Mouse (Mus musculus) liver, adult 2 months (tissue): ENCODE data around the gene Enox1.

ENCODE experiments used
- CTCF ChIP-seq: fragments of 200-500 bp; IDR thresholded peaks from 2 replicates; pipeline ENCODE4 v1.5.1; 2011; ENCODE audit warnings: low read depth, low read length, control low read depth
- POLR2A ChIP-seq: fragments of 200-500 bp; IDR thresholded peaks from 2 replicates; pipeline ENCODE4 v1.6.1; 2011; ENCODE audit warnings: low read length, control low read depth; ENCODE audit not compliant: insufficient read depth; ENCODE audit errors: extremely low read depth

GRCm38 (mm10) chr14:77371977-77372376 is 215.4 kb downstream of the Enox1 start:
- TF ChIP-seq CTCF (no peak), POLR2A (no peak)
